Comparison of ENCODE assay signal across 9 mouse cellular contexts in genomic region chr2:29967768-29968167, GRCm38 (mm10). TPM values are rescaled to one million over a fixed set of nuclear protein-coding genes. Genes with fewer than 3 reads are reported as not detected.
DNase-seq lines count a peak whose midpoint lies in the region; ATAC-seq and TF ChIP-seq lines count a peak whose summit lies in the region.
"Had no signal": no experiment of that assay in that cellular context is flagged by ENCODE, and none has a peak within 500 bp of the region (broad histone marks: within the 10 kb centered on the region; RNA-seq: fewer than 3 reads in every experiment).

No protein-coding gene starts in this region.

- no peak overlapping the region for H3K4me3 ChIP-seq in lung, embryonic 14.5 days (ENCODE audit: low read depth, low read length)
- peak overlapping the region; percentile 91 for H3K4me3 ChIP-seq in forebrain, embryonic 15.5 days
- H3K4me3 ChIP-seq in stomach, embryonic 15.5 days (replicated peaks): no peak overlapping the region
- H3K4me3 ChIP-seq: liver, embryonic 13.5 days had no signal

- TF ChIP-seq CTCF in lung, embryonic 14.5 days (IDR thresholded peaks at IDR 0.05; ENCODE audit: low read depth): no peak

- WGBS in lung, embryonic 14.5 days: 57% methylated on average over 5 of the region's 5 CpGs
- WGBS in forebrain, embryonic 15.5 days: 41% methylated on average over 5 of the region's 5 CpGs
- 54% methylated on average over 5 of the region's 5 CpGs for WGBS in stomach, embryonic 15.5 days

- H3K9me3 ChIP-seq in lung, embryonic 14.5 days (ENCODE audit: low read depth, low read length): no peaks in the 10 kb centered on the region
- H3K9me3 ChIP-seq in forebrain, embryonic 15.5 days: no peaks in the 10 kb centered on the region
- no peaks in the 10 kb centered on the region for H3K9me3 ChIP-seq in stomach, embryonic 15.5 days
- H3K9me3 ChIP-seq: liver, embryonic 13.5 days had no signal

- no peak overlapping the region for H3K27ac ChIP-seq in lung, embryonic 14.5 days (ENCODE audit: low read depth)
- peak overlapping the region; percentile 41; the same call in 1 of the 2 replicates for H3K27ac ChIP-seq in forebrain, embryonic 15.5 days (replicated peaks)
- H3K27ac ChIP-seq in stomach, embryonic 15.5 days: 0 out of 2 replicates have a peak overlapping the region, but pooled peaks have one; percentile 21
- H3K27ac ChIP-seq: liver, embryonic 13.5 days had no signal

- peak overlapping the region; percentile 66 for H3K4me2 ChIP-seq in lung, embryonic 14.5 days
- peak overlapping the region; percentile 59 for H3K4me2 ChIP-seq in forebrain, embryonic 15.5 days (replicated peaks)
- peak overlapping the region; percentile 58 for H3K4me2 ChIP-seq in stomach, embryonic 15.5 days

- no peak for DNase-seq in lung, embryonic 14.5 days
- DNase-seq in lung, postnatal 4 days: no peak
- peak; percentile 33 to 39 for DNase-seq in kidney, postnatal 36 days
- no peak for DNase-seq in layer of hippocampus, postnatal 10 days (ENCODE audit: low spot score in 2 of 2)
- no peak for DNase-seq in adrenal gland, adult 18-20 months (ENCODE audit: low spot score in 2 of 2)
- DNase-seq: liver, embryonic 13.5 days had no signal

- peaks cover 27% of the 10 kb centered on the region for H3K4me1 ChIP-seq in lung, embryonic 14.5 days (ENCODE audit: insufficient read depth)
- peaks cover 79% of the 10 kb centered on the region for H3K4me1 ChIP-seq in forebrain, embryonic 15.5 days
- H3K4me1 ChIP-seq in stomach, embryonic 15.5 days: peaks cover 36% of the 10 kb centered on the region

- ATAC-seq in lung, embryonic 14.5 days (ENCODE audit: insufficient read depth): no peak
- no peak for ATAC-seq in forebrain, embryonic 15.5 days (replicated peaks)
- no peak for ATAC-seq in stomach, embryonic 15.5 days (ENCODE audit: insufficient read depth, low FRiP score, low read depth)
- ATAC-seq in CD4-positive, CD25-positive, alpha-beta regulatory T cell, adult 4 months: no peak

- peaks cover 21% of the 10 kb centered on the region for H3K36me3 ChIP-seq in lung, embryonic 14.5 days (ENCODE audit: insufficient read depth)
- peaks cover 9% of the 10 kb centered on the region for H3K36me3 ChIP-seq in forebrain, embryonic 15.5 days
- no peaks in the 10 kb centered on the region for H3K36me3 ChIP-seq in stomach, embryonic 15.5 days

- H3K9ac ChIP-seq in lung, embryonic 14.5 days: peak overlapping the region; percentile 22; the same call in 1 of the 2 replicates
- H3K9ac ChIP-seq in forebrain, embryonic 15.5 days (replicated peaks): peak overlapping the region; percentile 100; the same call in 1 of the 2 replicates
- H3K9ac ChIP-seq in stomach, embryonic 15.5 days: no peak overlapping the region
- H3K9ac ChIP-seq: liver, embryonic 13.5 days had no signal

- no peaks in the 10 kb centered on the region for H3K27me3 ChIP-seq in lung, embryonic 14.5 days (ENCODE audit: insufficient read depth, low read length)
- H3K27me3 ChIP-seq in forebrain, embryonic 15.5 days: no peaks in the 10 kb centered on the region
- no peaks in the 10 kb centered on the region for H3K27me3 ChIP-seq in stomach, embryonic 15.5 days (replicated peaks)

RNA-seq across cellular contexts. Expression of gene Sptan1, which starts 2.4 kb away (rescaled TPM):
- polyA plus RNA-seq in lung, embryonic 14.5 days (2014; fragmentation: Nextera tagmentation; extraction: Ambion mirVana): 149 and 154 TPM in 2 replicates
- polyA plus RNA-seq in forebrain, embryonic 15.5 days (2015; fragmentation: Nextera tagmentation; extraction: Ambion mirVana): 224 and 227 TPM in 2 replicates
- polyA plus RNA-seq in stomach, embryonic 15.5 days (2015; fragmentation: Nextera tagmentation; extraction: Ambion mirVana): 74.3 and 78.5 TPM in 2 replicates
- 1,000 to 10,000 TPM in 1 of 2 experiments, 100 to 1,000 TPM in 1; 939 to 1,018 TPM for total RNA-seq in layer of hippocampus, postnatal 10 days (2021)
- polyA plus RNA-seq in CD4-positive, CD25-positive, alpha-beta regulatory T cell, adult 4 months (2017; shearing (Covaris generic)): 100 to 1,000 TPM in 1 of 2 experiments, 10 to 100 TPM in 1; 70.4 to 103 TPM
- total RNA-seq in adrenal gland, adult 18-20 months (2021): 100 to 1,000 TPM; 191 to 224 TPM

RNA-seq across cellular contexts. Expression of gene Gle1, which starts 32.5 kb away (rescaled TPM):
- polyA plus RNA-seq in lung, embryonic 14.5 days (2014; fragmentation: Nextera tagmentation; extraction: Ambion mirVana): 59.0 and 64.0 TPM in 2 replicates
- 92.6 and 95.7 TPM in 2 replicates for polyA plus RNA-seq in forebrain, embryonic 15.5 days (2015; fragmentation: Nextera tagmentation; extraction: Ambion mirVana)
- 49.3 and 51.8 TPM in 2 replicates for polyA plus RNA-seq in stomach, embryonic 15.5 days (2015; fragmentation: Nextera tagmentation; extraction: Ambion mirVana)
- total RNA-seq in layer of hippocampus, postnatal 10 days (2021): 10 to 100 TPM; 43.4 to 45.0 TPM
- 10 to 100 TPM; 61.6 to 82.4 TPM for polyA plus RNA-seq in CD4-positive, CD25-positive, alpha-beta regulatory T cell, adult 4 months (2017; shearing (Covaris generic))
- 10 to 100 TPM; 28.1 to 30.8 TPM for total RNA-seq in adrenal gland, adult 18-20 months (2021)

Comparison
In these comparisons a context has a peak if more than half of its experiments do, and no peak if none do; other contexts are left out.
1. DNase-seq: peak in kidney, postnatal 36 days (2 of 2); none in lung, embryonic 14.5 days (single experiment), lung, postnatal 4 days (0 of 2), layer of hippocampus, postnatal 10 days (0 of 2) and adrenal gland, adult 18-20 months (0 of 2).
2. Peak in every context shown above with its lines, with median percentiles within 50 percentile points of each other: H3K4me2 ChIP-seq.